Mouse (Mus musculus): ENCODE measurements around the gene Vmn1r174. TPM values are rescaled to one million over a fixed set of nuclear protein-coding genes. Genes with fewer than 3 reads are reported as not detected.
"Not testable (repeated sequence)": the region's sequence is repeated elsewhere in the genome, so short reads cannot be mapped to it uniquely, and the experiment has no call there.

Vmn1r174 gene
- not detected for total RNA-seq (2021)
- long read RNA-seq, experiment 1, result 0 reads
- long read RNA-seq, experiment 2, result 0 reads

GRCm38 (mm10) chr7:23751970-23752369 lies at the start of gene Vmn1r174:
Gene Vmn1r174, plus strand, starts transcription at chr7:23752270.
- DNase-seq, result not testable (repeated sequence)

GRCm38 (mm10) chr7:23784526-23784925 lies 32.5 kb downstream of the Vmn1r174 start:
- DNase-seq, result no peak

- DNase-seq, result not testable (repeated sequence)
Observed at GRCm38 (mm10) chr7:23810543-23810942, 58.5 kb downstream of the Vmn1r174 start, which contains the start of gene Vmn1r175. Gene Vmn1r175, minus strand, starts transcription at chr7:23810643.

Other genes with a start within 250 kb of the Vmn1r174 start
- not detected for gene Vmn1r167, start 245.1 kb upstream of the Vmn1r174 start, total RNA-seq (2021)
- not detected for gene Vmn1r168, start 212.5 kb upstream of the Vmn1r174 start, total RNA-seq (2021)
- gene Vmn1r169, start 176.7 kb upstream of the Vmn1r174 start, total RNA-seq (2021), result not detected
- not detected for gene Vmn1r170, start 146.1 kb upstream of the Vmn1r174 start, total RNA-seq (2021)
- not detected for gene Vmn1r171, start 121.5 kb upstream of the Vmn1r174 start, total RNA-seq (2021)
- gene Vmn1r172, start 94.0 kb upstream of the Vmn1r174 start, total RNA-seq (2021), result not detected
- gene Vmn1r173, start 51.6 kb upstream of the Vmn1r174 start, total RNA-seq (2021), result not detected
- gene Vmn1r175, start 58.4 kb downstream of the Vmn1r174 start, total RNA-seq (2021), result not detected
- gene Vmn1r176, start 85.1 kb downstream of the Vmn1r174 start, total RNA-seq (2021), result not detected
- gene Vmn1r177, start 114.2 kb downstream of the Vmn1r174 start, total RNA-seq (2021), result not detected
- gene Vmn1r178, start 139.7 kb downstream of the Vmn1r174 start, total RNA-seq (2021), result not detected
- gene Vmn1r179, start 174.7 kb downstream of the Vmn1r174 start, total RNA-seq (2021), result not detected
- gene Vmn1r180, start 198.4 kb downstream of the Vmn1r174 start, total RNA-seq (2021), result not detected
- gene Vmn1r181, start 222.3 kb downstream of the Vmn1r174 start, total RNA-seq (2021), result not detected
- not detected for gene V1rd19, start 249.4 kb downstream of the Vmn1r174 start, total RNA-seq (2021)

Data from heart, adult 18-20 months (tissue).